Mouse (Mus musculus): ENCODE data around the gene Elf1. TPM values are rescaled to one million over a fixed set of nuclear protein-coding genes. Genes with fewer than 3 reads are reported as not detected.
A peak's percentile ranks its signal among the peaks of the same experiment; 100 is the strongest.

Elf1 gene
- polyA plus RNA-seq, 1 experiment from 2014 or later: 18.2 TPM

GRCm38 (mm10) chr14:79551929-79552328 lies 70.9 kb downstream of the Elf1 start:
- 0 out of 2 replicates have a peak, but pooled peaks cover 5% of the 10 kb centered on the region for H3K36me3 ChIP-seq (ENCODE audit: insufficient read depth, low read length)
- no peak overlapping the region for H3K4me3 ChIP-seq (replicated peaks; ENCODE audit: low read depth, low read length)
- no peaks in the 10 kb centered on the region for H3K27me3 ChIP-seq (ENCODE audit: insufficient read depth, low read length)
- H3K9me3 ChIP-seq (replicated peaks; ENCODE audit: low read length): no peaks in the 10 kb centered on the region
- TF ChIP-seq CTCF (IDR thresholded peaks at IDR 0.05; ENCODE audit: low read depth): no peak
- no peaks in the 10 kb centered on the region for H3K4me1 ChIP-seq (replicated peaks; ENCODE audit: insufficient read depth, low read length)
- 66% methylated on average over 2 of the region's 2 CpGs for WGBS
- H3K4me2 ChIP-seq (ENCODE audit: low read length): no peak overlapping the region
- no peak overlapping the region for H3K27ac ChIP-seq
- ATAC-seq (replicated peaks; ENCODE audit: low FRiP score, low read depth) (no peak), DNase-seq (ENCODE audit: low spot score) (no peak)
- no peak overlapping the region for H3K9ac ChIP-seq (ENCODE audit: low read depth, low read length)

- no peak for DNase-seq (ENCODE audit: low spot score)
- no peak overlapping the region for H3K27ac ChIP-seq
- no peak overlapping the region for H3K4me2 ChIP-seq (ENCODE audit: low read length)
- no peak for ATAC-seq (replicated peaks; ENCODE audit: low FRiP score, low read depth)
- no peaks in the 10 kb centered on the region for H3K27me3 ChIP-seq (ENCODE audit: insufficient read depth, low read length)
- 0 out of 2 replicates have a peak, but pooled peaks cover 5% of the 10 kb centered on the region for H3K36me3 ChIP-seq (ENCODE audit: insufficient read depth, low read length)
- 96% methylated on average over 1 of the region's 1 CpGs for WGBS
- H3K9ac ChIP-seq (ENCODE audit: low read depth, low read length): no peak overlapping the region
- no peak for TF ChIP-seq CTCF (IDR thresholded peaks at IDR 0.05; ENCODE audit: low read depth)
- no peak overlapping the region for H3K4me3 ChIP-seq (replicated peaks; ENCODE audit: low read depth, low read length)
- no peaks in the 10 kb centered on the region for H3K9me3 ChIP-seq (replicated peaks; ENCODE audit: low read length)
- no peaks in the 10 kb centered on the region for H3K4me1 ChIP-seq (replicated peaks; ENCODE audit: insufficient read depth, low read length)
Observed at GRCm38 (mm10) chr14:79552854-79553253, 71.9 kb downstream of the Elf1 start.

GRCm38 (mm10) chr14:79557796-79558195 lies 76.8 kb downstream of the Elf1 start:
- H3K4me1 ChIP-seq (replicated peaks; ENCODE audit: insufficient read depth, low read length): no peaks in the 10 kb centered on the region
- H3K36me3 ChIP-seq (ENCODE audit: insufficient read depth, low read length): peaks cover 10% of the 10 kb centered on the region
- H3K27ac ChIP-seq: no peak overlapping the region
- no peaks in the 10 kb centered on the region for H3K27me3 ChIP-seq (ENCODE audit: insufficient read depth, low read length)
- no peak for TF ChIP-seq CTCF (IDR thresholded peaks at IDR 0.05; ENCODE audit: low read depth)
- H3K4me2 ChIP-seq (ENCODE audit: low read length): no peak overlapping the region
- no peak for DNase-seq (ENCODE audit: low spot score)
- WGBS: 86% methylated on average over 1 of the region's 1 CpGs
- H3K9me3 ChIP-seq (replicated peaks; ENCODE audit: low read length): no peaks in the 10 kb centered on the region
- no peak for ATAC-seq (replicated peaks; ENCODE audit: low FRiP score, low read depth)
- no peak overlapping the region for H3K9ac ChIP-seq (ENCODE audit: low read depth, low read length)
- no peak overlapping the region for H3K4me3 ChIP-seq (replicated peaks; ENCODE audit: low read depth, low read length)

- H3K9me3 ChIP-seq (replicated peaks; ENCODE audit: low read length): no peaks in the 10 kb centered on the region
- TF ChIP-seq CTCF (IDR thresholded peaks at IDR 0.05; ENCODE audit: low read depth): peak; percentile 78
- no peaks in the 10 kb centered on the region for H3K4me1 ChIP-seq (replicated peaks; ENCODE audit: insufficient read depth, low read length)
- H3K36me3 ChIP-seq (ENCODE audit: insufficient read depth, low read length): peaks cover 16% of the 10 kb centered on the region
- H3K27me3 ChIP-seq (ENCODE audit: insufficient read depth, low read length): no peaks in the 10 kb centered on the region
- no peak overlapping the region for H3K4me2 ChIP-seq (ENCODE audit: low read length)
- WGBS: 21% methylated on average over 5 of the region's 5 CpGs
- H3K27ac ChIP-seq: no peak overlapping the region
- DNase-seq (ENCODE audit: low spot score) (peak; percentile 88), ATAC-seq (replicated peaks; ENCODE audit: low FRiP score, low read depth) (no peak)
- H3K9ac ChIP-seq (ENCODE audit: low read depth, low read length): no peak overlapping the region
- H3K4me3 ChIP-seq (replicated peaks; ENCODE audit: low read depth, low read length): no peak overlapping the region
Observed at GRCm38 (mm10) chr14:79562745-79563144, 81.8 kb downstream of the Elf1 start.

- Histone ChIP-seq H3K27me3 (ENCODE audit: insufficient read depth, low read length) (no peaks in the 10 kb centered on the region), H3K9me3 (replicated peaks; ENCODE audit: low read length) (no peaks in the 10 kb centered on the region), H3K36me3 (ENCODE audit: insufficient read depth, low read length) (peaks cover 26% of the 10 kb centered on the region), H3K27ac (no peak overlapping the region), H3K4me1 (replicated peaks; ENCODE audit: insufficient read depth, low read length) (no peaks in the 10 kb centered on the region), H3K4me2 (ENCODE audit: low read length) (no peak overlapping the region), H3K4me3 (replicated peaks; ENCODE audit: low read depth, low read length) (no peak overlapping the region), H3K9ac (ENCODE audit: low read depth, low read length) (no peak overlapping the region)
- 77% methylated on average over 6 of the region's 6 CpGs for WGBS
- peak; percentile 12 for DNase-seq (ENCODE audit: low spot score)
- ATAC-seq (replicated peaks; ENCODE audit: low FRiP score, low read depth): no peak
- peak; percentile 54 for TF ChIP-seq CTCF (IDR thresholded peaks at IDR 0.05; ENCODE audit: low read depth)
Observed at GRCm38 (mm10) chr14:79564784-79565183, 83.8 kb downstream of the Elf1 start.

- Histone ChIP-seq H3K4me3 (replicated peaks; ENCODE audit: low read depth, low read length) (no peak overlapping the region), H3K27ac (no peak overlapping the region), H3K36me3 (ENCODE audit: insufficient read depth, low read length) (peaks cover 19% of the 10 kb centered on the region), H3K27me3 (ENCODE audit: insufficient read depth, low read length) (no peaks in the 10 kb centered on the region), H3K4me2 (ENCODE audit: low read length) (no peak overlapping the region), H3K9ac (ENCODE audit: low read depth, low read length) (no peak overlapping the region), H3K9me3 (replicated peaks; ENCODE audit: low read length) (no peaks in the 10 kb centered on the region), H3K4me1 (replicated peaks; ENCODE audit: insufficient read depth, low read length) (no peaks in the 10 kb centered on the region)
- ATAC-seq (replicated peaks; ENCODE audit: low FRiP score, low read depth) (no peak), DNase-seq (ENCODE audit: low spot score) (no peak)
- TF ChIP-seq CTCF (IDR thresholded peaks at IDR 0.05; ENCODE audit: low read depth): no peak
- 82% methylated on average over 13 of the region's 13 CpGs for WGBS
Observed at GRCm38 (mm10) chr14:79573482-79574191, 92.6 kb downstream of the Elf1 start.

All from kidney, postnatal 0 days (tissue).